Mouse (Mus musculus) macrophage (primary cell): ENCODE results near the gene Cdkn2b. TPM values are rescaled to one million over a fixed set of nuclear protein-coding genes. Genes with fewer than 3 reads are reported as not detected.

Experiments
- H3K27ac ChIP-seq: fragments of 350-480 bp; formaldehyde crosslinking; 2 replicates; pipeline ENCODE4 v1.9.0; 2021
- H3K36me3 ChIP-seq: fragments of 350-480 bp; formaldehyde crosslinking; 2 replicates; pipeline ENCODE4 v1.9.0; 2021; ENCODE audit errors: inconsistent target
- H3K4me3 ChIP-seq: fragments of 350-480 bp; formaldehyde crosslinking; 2 replicates; pipeline ENCODE4 v1.9.0; 2021; ENCODE audit errors: inconsistent target
- H3K79me2 ChIP-seq: fragments of 350-480 bp; formaldehyde crosslinking; 2 replicates; pipeline ENCODE4 v1.9.0; 2021; ENCODE audit errors: inconsistent target
- WGBS: methylation state at CpG from one replicate; pipeline ENCODE4 v1.1.7; 2026; ENCODE audit warnings: inconsistent platforms; ENCODE audit not compliant: missing documents; 5-methylcytosine and 5-hydroxymethylcytosine counted together
- polyA plus RNA-seq: library from polyadenylated mRNA; stranded (reverse); fragments of 250-400 nt; gene quantifications from 3 replicates; pipeline ENCODE4 v1.2.4, GENCODE M21; 2018; ENCODE audit warnings: inconsistent platforms

Cdkn2b gene
- polyA plus RNA-seq, 1 experiment from 2014 or later: 0.37 TPM

- H3K27ac ChIP-seq: no peak overlapping the region
- no peaks in the 10 kb centered on the region for H3K79me2 ChIP-seq
- H3K4me3 ChIP-seq: no peak overlapping the region
- no peaks in the 10 kb centered on the region for H3K36me3 ChIP-seq
- WGBS: 14% methylated on average over 14 of the region's 14 CpGs
Observed at GRCm38 (mm10) chr4:89303281-89303995, 7.4 kb downstream of the Cdkn2b start.

GRCm38 (mm10) chr4:89302129-89302528 lies 8.7 kb downstream of the Cdkn2b start:
- H3K27ac ChIP-seq: no peak overlapping the region
- no peaks in the 10 kb centered on the region for H3K36me3 ChIP-seq
- H3K79me2 ChIP-seq: no peaks in the 10 kb centered on the region
- WGBS: 36% methylated on average over 1 of the region's 1 CpGs
- H3K4me3 ChIP-seq: no peak overlapping the region

GRCm38 (mm10) chr4:89299721-89300120 lies 11.1 kb downstream of the Cdkn2b start:
- Histone ChIP-seq H3K4me3 (no peak overlapping the region), H3K79me2 (no peaks in the 10 kb centered on the region), H3K27ac (no peak overlapping the region), H3K36me3 (no peaks in the 10 kb centered on the region)
- 17% methylated on average over 2 of the region's 2 CpGs for WGBS

GRCm38 (mm10) chr4:89295441-89296220 lies 15.2 kb downstream of the Cdkn2b start:
- Histone ChIP-seq H3K4me3 (peak overlapping the region; percentile 49), H3K27ac (peak overlapping the region; percentile 13; the same call in 1 of the 2 replicates), H3K36me3 (no peaks in the 10 kb centered on the region), H3K79me2 (no peaks in the 10 kb centered on the region)
- 13% methylated on average over 31 of the region's 31 CpGs for WGBS

- peak within 1 kb of the TSS; percentile 13; the same call in 1 of the 2 replicates for H3K27ac ChIP-seq
- 2% methylated on average over 97 of the region's 117 CpGs for WGBS
Observed at GRCm38 (mm10) chr4:89294486-89295440, 16.1 kb downstream of the Cdkn2b start, which contains the start of gene Cdkn2a. Gene Cdkn2a, minus strand, starts transcription at chr4:89294653.

GRCm38 (mm10) chr4:89294091-89294485 lies 16.8 kb downstream of the Cdkn2b start:
- Histone ChIP-seq H3K27ac (no peak overlapping the region), H3K36me3 (no peaks in the 10 kb centered on the region), H3K4me3 (peak overlapping the region; percentile 12; the same call in 1 of the 2 replicates), H3K79me2 (no peaks in the 10 kb centered on the region)
- 11% methylated on average over 26 of the region's 26 CpGs for WGBS

More at GRCm38 (mm10) chr4:89294486-89295440, 16.1 kb downstream of the Cdkn2b start, which contains the start of gene Cdkn2a:
- H3K36me3 ChIP-seq: no peaks in the 10 kb centered on the region
- peak within 1 kb of the TSS; percentile 49 for H3K4me3 ChIP-seq
- H3K79me2 ChIP-seq: no peaks in the 10 kb centered on the region

- H3K79me2 ChIP-seq: no peaks in the 10 kb centered on the region
- no peak overlapping the region for H3K27ac ChIP-seq
- WGBS: 63% methylated on average over 7 of the region's 7 CpGs
- no peaks in the 10 kb centered on the region for H3K36me3 ChIP-seq
- H3K4me3 ChIP-seq: no peak overlapping the region
Observed at GRCm38 (mm10) chr4:89293516-89293915, 17.3 kb downstream of the Cdkn2b start.

GRCm38 (mm10) chr4:89289028-89289427 lies 21.8 kb downstream of the Cdkn2b start:
- Histone ChIP-seq H3K36me3 (no peaks in the 10 kb centered on the region), H3K27ac (no peak overlapping the region), H3K79me2 (no peaks in the 10 kb centered on the region), H3K4me3 (no peak overlapping the region)
- WGBS: 21% methylated on average over 4 of the region's 4 CpGs

GRCm38 (mm10) chr4:89286566-89286965 lies 24.3 kb downstream of the Cdkn2b start:
- WGBS: 0% methylated on average over 1 of the region's 1 CpGs
- Histone ChIP-seq H3K79me2 (no peaks in the 10 kb centered on the region), H3K4me3 (no peak overlapping the region)

GRCm38 (mm10) chr4:89285688-89286087 lies 25.2 kb downstream of the Cdkn2b start:
- H3K27ac ChIP-seq: no peak overlapping the region
- no peaks in the 10 kb centered on the region for H3K36me3 ChIP-seq
- no peaks in the 10 kb centered on the region for H3K79me2 ChIP-seq
- no peak overlapping the region for H3K4me3 ChIP-seq
- 52% methylated on average over 7 of the region's 7 CpGs for WGBS

More at GRCm38 (mm10) chr4:89286566-89286965, 24.3 kb downstream of the Cdkn2b start:
- H3K27ac ChIP-seq: no peak overlapping the region
- H3K36me3 ChIP-seq: no peaks in the 10 kb centered on the region

GRCm38 (mm10) chr4:89282661-89283060 lies 28.2 kb downstream of the Cdkn2b start:
- Histone ChIP-seq H3K79me2 (no peaks in the 10 kb centered on the region), H3K36me3 (no peaks in the 10 kb centered on the region), H3K27ac (no peak overlapping the region), H3K4me3 (no peak overlapping the region)
- WGBS: 7% methylated on average over 12 of the region's 12 CpGs

- no peaks in the 10 kb centered on the region for H3K36me3 ChIP-seq
- 6% methylated on average over 25 of the region's 25 CpGs for WGBS
- no peak overlapping the region for H3K4me3 ChIP-seq
- H3K79me2 ChIP-seq: no peaks in the 10 kb centered on the region
- no peak overlapping the region for H3K27ac ChIP-seq
Observed at GRCm38 (mm10) chr4:89282036-89282566, 28.7 kb downstream of the Cdkn2b start.

- no peak overlapping the region for H3K4me3 ChIP-seq
Observed at GRCm38 (mm10) chr4:89281236-89281635, 29.6 kb downstream of the Cdkn2b start.

GRCm38 (mm10) chr4:89279641-89280040 lies 31.2 kb downstream of the Cdkn2b start:
- Histone ChIP-seq H3K4me3 (no peak overlapping the region), H3K27ac (no peak overlapping the region), H3K79me2 (no peaks in the 10 kb centered on the region), H3K36me3 (no peaks in the 10 kb centered on the region)
- 0% methylated on average over 2 of the region's 2 CpGs for WGBS

More at GRCm38 (mm10) chr4:89281236-89281635, 29.6 kb downstream of the Cdkn2b start:
- WGBS: 13% methylated on average over 7 of the region's 7 CpGs
- H3K27ac ChIP-seq: no peak overlapping the region
- no peaks in the 10 kb centered on the region for H3K36me3 ChIP-seq
- no peaks in the 10 kb centered on the region for H3K79me2 ChIP-seq
